Mouse (Mus musculus) cerebellum, adult (tissue): Measurements from ENCODE around the gene Deaf1.

ENCODE experiments used
- ATAC-seq: cut with Nextera tagmentation; 2 replicates; pipeline ENCODE4 v1.9.2; 2017; ENCODE audit warnings: mild to moderate bottlenecking, moderate library complexity, mixed read lengths; ENCODE audit not compliant: insufficient number of reproducible peaks, low FRiP score, low TSS enrichment

Deaf1 gene

GRCm38 (mm10) chr7:141302702-141303268, 24.7 kb downstream of the Deaf1 start:
- ATAC-seq: no peak

- ATAC-seq: no peak
Measured at GRCm38 (mm10) chr7:141301386-141301785, 26.1 kb downstream of the Deaf1 start.

- ATAC-seq: no peak
Measured at GRCm38 (mm10) chr7:141299175-141299574, 28.3 kb downstream of the Deaf1 start.

GRCm38 (mm10) chr7:141297926-141298650, 29.4 kb downstream of the Deaf1 start:
- no peak for ATAC-seq

- ATAC-seq: no peak
Measured at GRCm38 (mm10) chr7:141294479-141294878, 33.0 kb downstream of the Deaf1 start.

GRCm38 (mm10) chr7:141293852-141294471, 33.5 kb downstream of the Deaf1 start:
- ATAC-seq: no peak

- no peak for ATAC-seq
Measured at GRCm38 (mm10) chr7:141292583-141293388, 34.7 kb downstream of the Deaf1 start.

GRCm38 (mm10) chr7:141291921-141292582, 35.4 kb downstream of the Deaf1 start, which contains the start of gene Drd4:
Gene Drd4 (plus strand): TSS chr7:141292006.
- no peak for ATAC-seq

- no peak for ATAC-seq
Measured at GRCm38 (mm10) chr7:141288042-141288441, 39.4 kb downstream of the Deaf1 start.

GRCm38 (mm10) chr7:141282756-141283155, 44.7 kb downstream of the Deaf1 start:
- no peak for ATAC-seq

GRCm38 (mm10) chr7:141281442-141281841, 46.0 kb downstream of the Deaf1 start:
- ATAC-seq: no peak

- ATAC-seq: peak; percentile 68; the same call in 1 of the 2 replicates
Measured at GRCm38 (mm10) chr7:141278766-141279590, 48.5 kb downstream of the Deaf1 start, which contains the start of gene Sct. Gene Sct (minus strand): TSS chr7:141279133.

- no peak for ATAC-seq
Measured at GRCm38 (mm10) chr7:141277701-141278678, 49.5 kb downstream of the Deaf1 start.

GRCm38 (mm10) chr7:141276546-141276945, 50.9 kb downstream of the Deaf1 start, which contains the start of gene Cdhr5:
Gene Cdhr5 (minus strand): TSS chr7:141276786.
- no peak for ATAC-seq

GRCm38 (mm10) chr7:141275356-141275755, 52.1 kb downstream of the Deaf1 start:
- no peak for ATAC-seq

GRCm38 (mm10) chr7:141270631-141271030, 56.9 kb downstream of the Deaf1 start:
- no peak for ATAC-seq

GRCm38 (mm10) chr7:141269273-141269545, 58.3 kb downstream of the Deaf1 start:
- no peak for ATAC-seq
